Mouse (Mus musculus) mouse trophoblast stem cell (cell line): ENCODE measurements around the gene Jagn1.

Experiments used
- in situ Hi-C, 2 experiments: fragments of 300-500 bp; cut with MseI, MboI; formaldehyde crosslinking; loops; 2 replicates in 1 of 2; 3 replicates in 1 of 2; pipeline ENCODE4 v1.15.1; 2025

The Jagn1 gene

DNA sequence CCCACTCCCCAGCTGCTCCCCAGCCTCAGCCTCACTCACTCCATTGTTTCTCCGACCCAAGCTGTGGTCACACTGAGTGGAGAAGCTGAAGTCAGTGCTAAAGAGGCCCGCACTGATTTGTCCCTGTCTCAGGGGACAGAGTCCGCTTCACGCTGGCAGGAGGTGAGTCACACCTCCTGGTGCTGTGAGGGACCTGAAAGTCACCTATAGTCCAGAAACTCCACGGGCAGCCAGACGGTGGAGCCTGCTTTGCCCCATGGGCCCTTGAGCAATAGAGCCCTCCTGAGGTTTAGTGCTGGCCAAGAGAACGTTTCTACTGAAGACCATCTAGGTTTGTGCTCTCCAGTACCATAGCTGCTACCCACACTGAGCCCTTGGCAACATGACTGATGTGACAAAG, 7.7 kb upstream of the Jagn1 start:
- in situ Hi-C loops = loop anchor here in 1 of 2 experiments (5.0 kb wide), 1 partner anchor 43 kb away; no protein-coding TSS in a partner anchor

DNA sequence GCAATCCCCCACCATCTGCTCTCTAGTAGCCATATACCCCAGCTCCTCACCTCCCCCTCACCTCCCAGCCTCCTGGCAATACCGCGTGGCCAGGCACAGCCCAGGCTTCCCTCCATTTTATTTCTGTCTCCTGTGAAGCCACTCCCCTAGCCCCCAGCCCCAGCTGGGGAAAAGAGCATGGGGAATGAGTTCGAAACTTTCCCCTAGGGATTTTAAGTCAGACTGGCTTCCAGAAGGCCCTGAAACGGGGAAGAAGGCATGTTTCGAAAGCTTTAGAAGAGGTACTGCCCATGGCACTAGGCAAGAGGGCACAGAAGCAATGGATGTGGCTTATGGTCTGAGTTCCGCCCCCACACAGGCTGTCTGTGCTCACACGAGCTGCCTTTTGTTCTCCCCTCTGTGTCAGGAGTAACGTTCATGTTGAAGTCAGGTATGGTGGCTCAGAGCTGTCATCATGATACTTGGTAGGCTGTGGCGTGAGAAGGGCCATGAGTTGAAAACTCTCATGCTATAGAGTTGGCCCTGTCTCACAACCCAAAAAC, 6.6 kb upstream of the Jagn1 start, which contains the start of gene Cidec:
Gene Cidec (minus strand): TSS at position 97 of the 542 bp plus-strand sequence.
- in situ Hi-C loops = loop anchor here in 1 of 2 experiments (5.0 kb wide), 1 partner anchor 42 kb away; no protein-coding TSS in a partner anchor

DNA sequence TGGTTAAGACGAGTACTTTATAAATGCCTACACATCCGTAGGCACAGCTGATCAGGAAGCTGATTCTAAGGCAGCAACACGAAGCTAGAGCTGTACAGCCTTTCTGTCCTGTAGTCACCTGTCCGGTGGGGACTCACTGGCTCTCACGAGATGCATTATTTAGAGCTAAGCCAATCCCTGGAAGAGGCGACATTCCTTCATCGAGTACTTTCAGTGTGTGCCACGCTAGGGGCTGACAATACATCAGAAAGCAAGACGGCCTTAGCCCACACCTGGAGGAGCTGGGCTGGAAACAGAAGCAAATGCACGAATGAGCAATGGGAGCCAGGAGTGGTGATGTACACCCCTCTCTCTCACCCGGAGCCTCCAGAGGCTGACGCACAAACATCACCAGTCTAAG, 5.2 kb upstream of the Jagn1 start:
- in situ Hi-C loops = loop anchor here in 1 of 2 experiments (5.0 kb wide), 1 partner anchor 40 kb away; no protein-coding TSS in a partner anchor

DNA sequence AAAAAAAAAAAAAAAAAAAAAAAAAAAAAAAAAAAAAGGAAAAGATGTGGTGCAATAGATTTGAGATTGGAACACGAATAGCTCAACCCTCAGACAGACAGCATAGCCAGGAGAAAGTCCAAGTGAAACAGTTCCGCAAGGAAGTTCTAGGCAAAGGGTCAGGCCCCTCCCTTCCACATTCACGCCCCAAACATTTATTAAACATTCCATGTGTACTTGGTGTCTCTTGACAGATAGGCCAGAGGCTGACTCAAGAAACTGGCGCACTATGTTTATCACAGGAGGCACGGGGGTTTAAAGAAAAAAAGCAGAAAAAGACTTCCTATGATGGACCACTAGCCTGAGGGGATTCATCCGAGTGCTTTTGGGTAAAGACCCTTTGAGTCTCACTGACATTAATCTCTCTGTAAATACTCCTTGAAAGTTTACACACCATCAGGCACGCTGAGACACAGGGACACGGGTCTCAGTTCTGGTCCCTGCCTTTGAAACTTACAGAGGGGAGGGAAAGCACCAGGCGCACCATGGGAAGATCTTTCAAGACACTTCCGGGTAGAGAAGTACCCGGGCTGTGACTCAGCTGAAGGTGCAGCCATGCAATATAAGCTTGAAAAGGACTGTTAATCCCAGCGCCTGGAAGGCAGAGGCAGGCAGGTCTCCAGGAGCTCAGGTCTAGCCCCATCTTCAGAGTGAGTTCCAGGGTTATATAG, 3.5 kb upstream of the Jagn1 start:
- in situ Hi-C loops = loop anchor here in 1 of 2 experiments (5.0 kb wide), 1 partner anchor 38 kb away; no protein-coding TSS in a partner anchor

DNA sequence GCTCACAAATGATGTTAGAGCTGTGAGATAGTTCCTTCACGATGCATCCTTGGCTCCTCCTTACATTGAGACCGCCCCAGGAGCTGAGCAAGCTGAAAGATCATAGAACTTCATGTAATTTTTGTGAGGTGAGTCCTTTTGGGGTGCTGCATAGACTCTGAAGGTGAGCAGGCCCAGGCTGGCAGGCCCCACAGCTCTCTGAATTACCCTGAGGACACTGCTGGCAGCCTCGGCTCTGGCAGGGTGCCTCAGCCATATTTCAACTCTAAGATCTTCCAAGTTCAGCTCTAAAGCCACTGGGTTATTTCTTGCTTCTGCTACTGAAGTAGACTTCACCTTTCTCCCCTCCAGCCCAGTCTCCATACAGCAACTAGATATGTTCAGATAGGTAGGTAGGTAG, 1.7 kb upstream of the Jagn1 start:
- in situ Hi-C loops = no loop called here

DNA sequence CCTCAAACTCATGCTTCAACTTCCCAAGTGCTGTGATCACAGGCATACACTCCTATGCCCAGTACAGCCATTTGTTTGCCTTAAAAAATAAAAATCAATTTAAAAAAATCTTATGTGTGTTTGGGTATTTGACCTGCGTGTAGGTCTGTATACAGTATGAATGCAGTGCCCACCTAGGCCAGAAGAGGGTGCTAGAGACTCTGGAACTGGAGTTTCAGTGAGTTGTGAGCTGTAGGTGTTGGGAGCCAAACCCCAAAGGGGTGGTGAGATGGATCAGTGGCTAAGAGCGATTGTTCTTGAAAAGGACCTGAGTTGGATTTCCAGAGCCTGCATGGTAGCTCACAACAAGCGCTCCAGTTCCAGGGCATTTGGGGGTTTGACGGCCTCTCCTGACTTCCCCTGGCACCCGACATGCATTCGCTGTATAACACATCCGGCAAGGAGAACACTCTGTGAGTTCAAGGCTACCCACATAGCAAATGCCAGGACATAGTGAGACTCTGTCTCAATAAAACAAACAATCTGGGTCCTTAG, 1.2 kb upstream of the Jagn1 start:
- in situ Hi-C loops = no loop called here

DNA sequence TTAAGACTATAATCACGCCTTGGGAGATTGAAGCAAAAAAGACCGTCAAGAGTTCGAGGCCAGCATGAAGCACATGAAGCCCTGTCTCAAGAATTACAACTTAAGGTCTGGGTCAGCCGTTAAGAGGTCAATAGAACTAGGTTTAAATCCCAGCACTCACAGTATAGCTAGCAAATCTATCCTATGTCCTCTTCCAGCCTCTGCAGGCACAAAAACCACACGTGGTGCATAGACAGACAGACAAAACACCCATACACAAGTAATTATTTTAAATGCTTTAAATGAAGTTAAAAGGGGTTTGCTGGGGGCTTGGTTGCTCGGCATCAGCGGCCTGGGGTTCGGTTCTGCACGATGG, 305 bp upstream of the Jagn1 start:
- in situ Hi-C loops = no loop called here

DNA sequence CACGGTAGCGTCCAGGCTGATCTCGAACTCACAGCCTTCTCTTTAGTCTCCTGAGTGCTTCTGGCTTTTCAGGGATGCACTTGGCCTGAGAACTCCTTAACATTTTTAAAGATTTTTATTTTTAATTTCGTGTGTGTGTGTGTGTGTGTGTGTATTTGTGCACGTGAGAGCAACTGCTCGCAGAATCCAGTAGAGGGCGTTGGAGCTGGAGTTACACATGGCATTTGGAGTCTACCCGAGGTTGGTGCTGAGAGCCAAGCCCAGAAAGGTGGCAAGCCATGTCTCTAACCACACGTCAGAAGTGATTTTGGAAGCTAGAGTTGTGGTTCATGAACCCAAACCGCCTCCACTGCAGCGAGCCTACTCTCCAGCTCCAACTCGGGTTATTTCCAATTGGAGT, 722 bp downstream of the Jagn1 start:
- in situ Hi-C loops = no loop called here

DNA sequence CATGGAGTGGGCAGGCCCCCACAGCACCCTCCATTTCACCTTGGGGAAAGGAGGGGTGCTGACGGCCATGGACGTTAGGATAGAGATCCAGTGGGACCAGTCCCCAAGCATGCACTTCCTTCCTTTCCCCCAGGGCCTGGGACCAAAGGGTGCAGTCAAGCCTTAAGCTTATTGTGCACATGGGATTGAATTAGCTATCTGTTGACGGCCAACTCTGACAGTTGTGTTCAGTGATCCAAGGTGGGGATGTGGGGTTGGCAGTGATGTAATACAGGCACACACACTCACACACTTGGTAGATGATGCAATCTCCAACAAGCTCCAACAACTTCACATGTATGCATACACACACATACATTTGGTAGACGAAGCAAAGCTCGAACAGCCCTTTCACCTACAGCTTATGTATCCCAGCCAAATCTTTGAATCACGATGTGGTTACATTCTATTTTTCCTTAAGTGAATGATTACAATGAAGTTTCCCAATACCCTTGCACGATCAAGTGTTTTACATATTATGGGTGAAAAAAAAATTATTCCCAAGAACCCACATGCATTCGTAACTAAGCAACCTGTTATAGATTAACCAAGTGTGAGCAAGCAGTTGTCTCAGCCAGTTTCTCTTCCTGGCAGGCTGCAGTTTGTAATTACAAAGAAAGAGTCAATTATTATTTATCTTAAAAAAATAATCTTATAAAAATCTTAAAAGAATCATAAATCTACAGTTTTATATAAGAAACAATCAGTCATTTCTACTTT, 2.0 kb downstream of the Jagn1 start:
- in situ Hi-C loops = no loop called here

DNA sequence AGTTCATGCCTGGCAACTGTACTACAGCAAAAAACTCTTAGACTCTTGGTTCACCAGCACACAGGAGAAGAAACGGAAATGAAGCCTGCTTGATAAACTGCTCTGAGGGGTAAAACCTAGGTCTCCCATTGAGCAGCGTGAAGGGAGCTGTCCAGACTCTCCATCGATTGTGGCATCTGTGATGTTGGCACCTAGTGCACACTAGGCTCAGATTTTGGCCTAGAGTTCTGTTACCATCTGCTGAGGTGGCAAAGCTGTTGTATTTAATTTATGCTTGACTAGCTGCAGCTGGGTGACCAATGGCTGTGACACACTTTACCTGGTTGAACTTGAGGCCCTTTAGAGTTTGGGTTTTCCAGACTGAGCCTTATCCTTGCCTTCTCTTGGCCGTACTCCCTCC, 5.3 kb downstream of the Jagn1 start:
- in situ Hi-C loops = no loop called here

DNA sequence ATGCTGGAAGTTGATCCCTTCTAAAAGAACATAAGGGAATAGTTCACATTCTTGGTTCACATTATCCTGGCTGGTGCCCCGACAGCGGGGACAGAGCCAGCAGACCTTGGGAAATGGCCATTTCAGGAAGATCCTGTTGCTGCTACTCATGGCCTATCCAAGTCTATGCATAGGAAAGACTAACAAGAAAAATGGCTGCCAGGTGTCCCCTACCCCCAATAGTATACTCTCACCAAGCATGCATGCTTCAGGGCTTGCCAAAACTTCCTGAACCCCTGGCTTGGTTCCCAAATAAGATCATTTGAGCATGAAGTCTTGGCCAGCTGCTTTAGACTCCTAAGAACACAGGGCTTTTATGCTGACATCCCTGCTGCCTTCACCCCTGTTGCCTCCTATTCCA, 9.5 kb downstream of the Jagn1 start:
- in situ Hi-C loops = no loop called here

DNA sequence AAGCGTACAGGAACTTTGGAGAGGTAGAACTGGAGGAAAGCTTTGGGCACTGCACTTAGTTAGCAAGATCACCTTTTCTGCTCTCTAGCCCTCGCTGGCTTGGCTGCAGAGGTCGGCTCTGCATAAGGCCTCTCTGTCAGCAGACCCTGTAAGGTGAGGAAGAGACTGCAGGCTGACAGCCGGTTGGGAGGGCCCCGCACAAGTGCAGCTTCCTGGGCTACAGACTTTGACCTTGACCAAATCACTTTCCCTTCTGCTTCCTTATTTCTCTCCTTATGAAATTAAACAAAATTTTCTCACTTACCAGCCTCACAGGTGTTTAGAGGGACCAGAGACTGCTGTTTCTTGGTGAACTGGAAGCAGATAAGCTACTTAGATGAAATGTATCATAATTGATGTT, 12.6 kb downstream of the Jagn1 start:
- in situ Hi-C loops = no loop called here

DNA sequence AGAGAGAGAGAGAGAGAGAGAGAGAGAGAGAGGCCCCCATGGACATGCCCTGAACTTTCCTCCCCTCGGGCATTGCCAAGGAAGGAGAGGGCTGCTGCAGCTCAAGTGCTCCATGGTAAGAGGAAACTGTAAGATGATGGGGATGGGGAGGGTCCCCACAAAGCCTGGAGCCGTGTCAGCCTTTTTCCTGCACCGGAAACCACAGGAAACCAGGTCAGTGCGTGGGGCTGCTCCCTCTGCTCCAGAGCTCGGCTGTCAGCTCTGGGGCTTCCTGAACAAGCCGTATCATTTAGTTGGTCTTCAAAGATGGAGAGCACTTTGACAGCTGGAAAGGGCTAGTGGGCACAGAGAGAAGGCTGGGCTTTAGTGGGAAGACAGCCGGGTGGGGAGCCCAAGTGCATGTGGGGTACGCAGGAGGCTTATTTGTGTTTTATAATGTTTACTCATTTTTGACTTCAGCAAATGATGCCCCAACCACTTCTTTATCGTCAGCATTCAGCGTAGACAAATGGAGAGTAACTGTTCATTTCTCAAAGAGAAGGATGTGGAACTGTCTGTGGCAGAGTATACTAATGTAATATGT, 15.7 kb downstream of the Jagn1 start, which contains the start of gene Il17re:
Gene Il17re (plus strand): TSS at position 533 of the 583 bp plus-strand sequence.
- in situ Hi-C loops = no loop called here

DNA sequence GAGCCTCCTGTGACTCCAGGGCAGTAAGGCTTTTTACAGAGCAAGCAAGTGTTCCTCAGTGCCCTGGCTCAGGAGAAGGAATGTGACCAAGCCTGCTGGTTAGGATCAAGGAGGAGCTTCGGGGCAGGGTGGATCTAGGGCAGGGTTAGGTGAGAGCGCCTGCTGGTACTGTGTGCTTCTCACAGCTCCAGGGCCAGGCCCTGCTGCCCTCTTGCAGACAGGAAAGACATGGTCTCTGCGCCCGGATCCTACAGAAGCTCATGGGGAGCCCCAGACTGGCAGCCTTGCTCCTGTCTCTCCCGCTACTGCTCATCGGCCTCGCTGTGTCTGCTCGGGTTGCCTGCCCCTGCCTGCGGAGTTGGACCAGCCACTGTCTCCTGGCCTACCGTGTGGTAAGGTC, 16.3 kb downstream of the Jagn1 start:
- in situ Hi-C loops = no loop called here

DNA sequence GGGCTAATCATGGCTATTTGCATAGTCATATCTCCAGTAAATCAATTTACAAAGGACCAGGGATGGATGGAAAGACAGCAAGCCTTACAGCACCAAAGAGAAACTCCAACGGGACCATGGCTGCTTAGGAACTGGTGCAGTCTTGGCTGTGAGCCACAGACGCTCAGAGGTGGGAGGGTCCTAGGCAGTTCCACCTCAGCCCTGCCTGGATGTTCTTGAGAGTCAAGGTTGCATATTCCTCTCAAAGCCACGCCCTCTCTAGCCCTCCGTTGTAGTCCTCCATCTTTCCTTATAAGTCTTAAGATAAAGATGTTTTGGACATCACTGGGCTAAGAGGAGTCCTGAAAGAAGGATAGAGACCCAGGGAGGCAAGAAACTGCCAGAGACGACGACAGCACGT, 21.7 kb downstream of the Jagn1 start:
- in situ Hi-C loops = no loop called here

DNA sequence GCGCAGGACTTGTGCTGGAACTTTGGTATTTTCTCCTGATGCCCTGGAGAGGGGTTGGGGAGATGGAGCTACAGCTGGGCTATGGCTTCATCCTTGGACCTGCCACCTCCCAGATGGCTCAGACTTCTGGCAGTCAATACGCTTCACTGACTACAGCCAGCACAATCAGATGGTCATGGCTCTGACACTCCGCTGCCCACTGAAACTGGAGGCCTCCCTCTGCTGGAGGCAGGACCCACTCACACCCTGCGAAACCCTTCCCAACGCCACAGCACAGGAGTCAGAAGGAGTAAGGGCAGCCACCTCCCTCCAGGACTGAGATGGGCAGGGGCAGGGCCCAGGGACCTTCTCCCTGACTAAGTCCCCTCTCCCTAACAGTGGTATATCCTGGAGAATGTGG, 23.2 kb downstream of the Jagn1 start:
- in situ Hi-C loops = no loop called here

DNA sequence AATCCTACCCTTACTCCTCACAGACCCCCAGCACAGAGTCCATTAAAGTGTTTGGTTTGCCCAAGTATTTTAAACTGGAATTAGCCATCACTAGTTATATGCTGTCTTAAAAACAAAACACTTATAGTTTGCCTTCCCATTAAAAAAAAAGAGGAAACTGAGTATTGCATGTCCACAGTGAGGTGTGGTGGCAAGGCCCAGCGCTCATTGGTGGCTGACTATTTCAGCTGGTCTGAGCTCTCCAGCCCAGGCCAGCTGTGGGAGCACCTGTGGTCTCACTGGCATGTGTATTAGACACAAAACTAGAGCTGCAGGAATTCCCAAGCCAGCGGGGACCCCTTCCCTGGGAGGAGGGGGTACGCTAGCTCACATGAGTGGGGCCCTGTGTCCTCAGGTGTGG, 26.1 kb downstream of the Jagn1 start:
- in situ Hi-C loops = no loop called here

DNA sequence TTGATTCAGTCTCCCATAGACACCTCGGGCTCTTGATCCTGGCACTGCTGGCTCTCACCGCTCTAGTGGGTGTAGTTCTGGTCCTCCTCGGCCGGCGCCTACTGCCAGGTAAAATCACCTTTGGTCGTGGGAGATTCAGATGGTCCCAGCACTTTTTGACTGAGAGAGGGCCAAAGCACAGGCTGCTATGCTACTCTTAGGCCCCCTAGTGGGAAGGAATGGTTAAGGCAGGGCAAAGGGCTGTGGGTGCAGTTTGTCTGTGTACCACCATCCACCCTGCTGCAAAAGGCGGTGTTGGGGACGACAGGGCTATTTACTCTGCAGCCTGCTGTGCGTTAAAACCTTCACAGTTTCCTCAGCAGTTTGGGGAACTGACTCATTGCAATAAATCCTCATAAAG, 26.7 kb downstream of the Jagn1 start:
- in situ Hi-C loops = no loop called here

DNA sequence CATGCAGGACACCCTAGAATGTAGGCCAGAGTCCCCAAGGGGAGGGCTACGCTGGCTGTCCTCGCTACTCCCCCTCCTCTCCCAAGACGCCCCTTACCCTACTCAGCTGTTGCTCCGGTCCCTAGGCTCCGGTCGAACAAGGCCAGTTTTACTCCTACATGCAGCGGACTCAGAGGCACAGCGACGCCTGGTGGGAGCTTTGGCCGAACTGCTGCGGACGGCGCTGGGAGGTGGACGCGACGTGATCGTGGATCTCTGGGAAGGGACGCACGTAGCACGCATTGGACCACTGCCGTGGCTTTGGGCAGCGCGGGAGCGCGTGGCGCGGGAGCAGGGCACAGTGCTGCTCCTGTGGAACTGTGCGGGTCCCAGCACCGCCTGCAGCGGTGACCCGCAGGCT, 27.1 kb downstream of the Jagn1 start:
- in situ Hi-C loops = no loop called here

DNA sequence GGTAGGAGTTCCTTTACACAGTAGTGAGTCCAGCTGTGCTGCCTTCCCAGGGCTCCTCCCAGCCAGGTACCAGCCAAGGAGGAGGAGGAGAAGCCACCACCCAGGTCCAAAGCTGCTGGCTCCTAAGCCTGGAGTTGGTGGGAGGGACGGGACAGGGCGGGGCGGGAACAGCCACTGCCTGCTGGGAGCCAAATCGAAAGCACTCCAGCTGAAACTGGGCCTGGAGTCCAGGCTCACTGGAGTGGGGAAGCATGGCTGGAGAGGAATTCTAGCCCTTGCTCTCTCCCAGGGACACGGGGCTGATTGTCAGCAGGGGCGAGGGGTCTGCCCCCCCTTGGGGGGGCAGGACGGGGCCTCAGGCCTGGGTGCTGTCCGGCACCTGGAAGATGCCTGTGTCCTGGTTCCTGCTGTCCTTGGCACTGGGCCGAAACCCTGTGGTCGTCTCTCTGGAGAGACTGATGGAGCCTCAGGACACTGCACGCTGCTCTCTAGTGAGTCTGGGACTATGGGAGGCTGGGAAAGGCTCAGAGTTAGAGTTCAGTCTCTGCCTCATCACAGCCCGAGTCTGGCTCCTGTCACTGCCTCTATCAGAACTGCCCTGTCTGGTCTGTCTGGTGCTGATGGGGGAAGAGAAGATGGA, 29.0 kb downstream of the Jagn1 start, which contains the start of gene Il17rc:
Gene Il17rc (plus strand): TSS at position 131 of the 640 bp plus-strand sequence.
- in situ Hi-C loops = no loop called here

DNA sequence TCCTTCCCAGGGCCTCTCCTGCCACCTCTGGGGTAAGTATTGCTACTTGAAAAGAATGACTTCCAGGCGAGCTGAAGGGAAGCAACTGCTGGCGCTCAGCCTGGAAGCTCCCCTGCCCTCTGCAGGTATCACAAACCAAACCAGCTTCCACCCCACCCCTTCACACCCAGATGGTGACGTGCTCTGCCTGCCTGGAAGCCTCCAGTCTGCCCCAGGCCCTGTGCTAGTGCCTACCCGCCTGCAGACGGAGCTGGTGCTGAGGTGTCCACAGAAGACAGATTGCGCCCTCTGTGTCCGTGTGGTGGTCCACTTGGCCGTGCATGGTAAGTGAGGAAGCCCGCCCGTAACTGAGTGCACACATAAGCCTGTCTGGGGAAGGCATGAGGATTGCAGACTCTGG, 29.7 kb downstream of the Jagn1 start:
- in situ Hi-C loops = no loop called here
